Mouse (Mus musculus): ENCODE measurements around the gene Prpf38b.

DNA sequence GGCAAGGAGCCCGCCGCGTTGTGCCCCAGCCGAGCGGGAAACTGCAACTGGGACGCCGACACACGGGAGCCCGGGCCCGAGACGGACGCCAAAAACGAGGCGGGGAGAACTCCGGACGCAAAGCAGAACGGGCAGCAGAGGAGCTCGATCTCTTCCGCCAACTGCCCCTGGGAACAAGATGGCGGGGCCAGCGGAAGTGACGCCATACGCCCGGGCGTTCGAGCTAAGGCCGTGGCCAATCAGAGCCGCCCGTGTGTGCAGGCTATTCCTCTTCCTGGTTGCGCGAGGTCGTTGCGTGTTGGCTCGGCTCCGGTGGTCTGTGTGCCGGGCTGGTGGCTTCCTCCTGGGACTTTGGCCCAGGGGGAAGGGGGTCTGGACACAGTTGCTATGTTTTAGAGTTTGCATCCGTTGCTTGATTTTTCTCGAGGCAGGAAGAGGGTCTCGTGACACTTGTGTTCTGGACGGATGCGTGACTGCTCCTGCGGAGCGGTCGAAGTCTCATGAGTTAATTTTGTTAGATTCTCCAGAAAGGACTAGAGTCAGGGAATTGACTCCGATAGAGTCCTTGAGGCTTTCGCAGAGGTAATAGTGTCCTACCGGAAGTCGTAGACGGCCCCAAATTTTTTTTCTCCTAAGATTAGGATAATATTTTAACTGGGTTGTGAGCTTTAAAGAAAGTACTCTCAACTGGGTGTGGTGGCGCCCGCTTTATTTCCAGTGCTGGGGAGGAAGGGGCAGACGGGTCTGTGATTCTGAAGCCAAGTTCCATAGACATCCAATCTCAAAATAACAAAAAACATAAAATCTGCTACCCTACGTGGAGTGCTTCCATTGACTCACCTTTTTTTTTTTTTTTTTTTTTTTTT lies at the start of gene Prpf38b:
- TF ChIP-seq POLR2A (IDR thresholded peaks at IDR 0.05; ENCODE audit: insufficient read depth, low read depth, low read length) (peak; percentile 87), CTCF (IDR thresholded peaks at IDR 0.05; ENCODE audit: insufficient read depth, low read depth, low read length) (no peak)

Data from olfactory bulb, adult 2 months (tissue).